ENCODE assay signal across 18 mouse cellular contexts in the genomic region with DNA sequence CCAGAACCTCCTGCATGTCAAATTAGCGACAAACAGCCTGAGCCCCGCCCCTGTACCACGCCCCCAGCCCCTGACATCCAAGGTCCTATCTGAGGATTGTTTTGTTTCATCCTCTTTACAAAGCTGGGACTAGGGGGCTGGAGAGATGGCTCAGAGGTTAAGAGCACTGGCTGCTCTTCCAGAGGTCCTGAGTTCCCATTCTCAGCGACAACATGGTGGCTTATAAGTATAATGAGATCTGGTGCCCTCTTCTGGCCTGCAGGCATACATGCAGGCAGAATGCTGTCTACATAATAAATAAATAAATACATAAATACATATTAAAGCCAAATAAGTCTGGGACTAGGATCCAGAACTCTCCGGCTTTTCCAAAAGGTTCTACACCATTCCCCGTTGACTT. TPM values are rescaled to one million over a fixed set of nuclear protein-coding genes. Genes with fewer than 3 reads are reported as not detected.
A peak's percentile ranks its signal among the peaks of the same experiment; 100 is the strongest.
DNase-seq lines count a peak whose midpoint lies in the region; ATAC-seq and TF ChIP-seq lines count a peak whose summit lies in the region.
"Had no signal": no experiment of that assay in that cellular context is flagged by ENCODE, and none has a peak within 500 bp of the region (broad histone marks: within the 10 kb centered on the region; RNA-seq: fewer than 3 reads in every experiment).

No protein-coding gene starts in this region.

- no peaks in the 10 kb centered on the region for H3K9me3 ChIP-seq in kidney, postnatal 0 days (replicated peaks; ENCODE audit: low read length)
- no peaks in the 10 kb centered on the region for H3K9me3 ChIP-seq in midbrain, postnatal 0 days (ENCODE audit: low read length)
- H3K9me3 ChIP-seq in midbrain, embryonic 10.5 days (replicated peaks): no peaks in the 10 kb centered on the region
- H3K9me3 ChIP-seq: hindbrain, embryonic 13.5 days; liver, embryonic 12.5 days had no signal

- no peak for ATAC-seq in kidney, postnatal 0 days (replicated peaks; ENCODE audit: low FRiP score, low read depth)
- ATAC-seq in midbrain, postnatal 0 days (ENCODE audit: low FRiP score): no peak
- ATAC-seq: liver, embryonic 12.5 days had no signal

- no peaks in the 10 kb centered on the region for H3K4me1 ChIP-seq in kidney, postnatal 0 days (replicated peaks; ENCODE audit: insufficient read depth, low read length)
- no peaks in the 10 kb centered on the region for H3K4me1 ChIP-seq in midbrain, postnatal 0 days (ENCODE audit: insufficient read depth, low read length)
- H3K4me1 ChIP-seq in midbrain, embryonic 10.5 days: no peaks in the 10 kb centered on the region
- H3K4me1 ChIP-seq: hindbrain, embryonic 13.5 days; liver, embryonic 12.5 days had no signal

- no peak overlapping the region for H3K4me3 ChIP-seq in kidney, postnatal 0 days (replicated peaks; ENCODE audit: low read depth, low read length)
- H3K4me3 ChIP-seq in midbrain, postnatal 0 days (ENCODE audit: low read depth, low read length): no peak overlapping the region
- H3K4me3 ChIP-seq in midbrain, embryonic 10.5 days: no peak overlapping the region
- H3K4me3 ChIP-seq: hindbrain, embryonic 13.5 days; liver, embryonic 12.5 days had no signal

- no peak overlapping the region for H3K9ac ChIP-seq in kidney, postnatal 0 days (ENCODE audit: low read depth, low read length)
- H3K9ac ChIP-seq in midbrain, postnatal 0 days (replicated peaks; ENCODE audit: low read length, poor library complexity, severe bottlenecking): no peak overlapping the region
- H3K9ac ChIP-seq: hindbrain, embryonic 13.5 days; liver, embryonic 12.5 days had no signal

- no peaks in the 10 kb centered on the region for H3K27me3 ChIP-seq in kidney, postnatal 0 days (ENCODE audit: insufficient read depth, low read length)
- no peaks in the 10 kb centered on the region for H3K27me3 ChIP-seq in midbrain, postnatal 0 days (ENCODE audit: insufficient read depth, low read length)
- H3K27me3 ChIP-seq in midbrain, embryonic 10.5 days (ENCODE audit: low read depth, poor library complexity, severe bottlenecking): no peaks in the 10 kb centered on the region
- H3K27me3 ChIP-seq: hindbrain, embryonic 13.5 days; liver, embryonic 12.5 days had no signal

- 77% methylated on average over 6 of the region's 6 CpGs for WGBS in kidney, postnatal 0 days
- WGBS in midbrain, postnatal 0 days: 91% methylated on average over 6 of the region's 6 CpGs
- WGBS in midbrain, embryonic 10.5 days: 90% methylated on average over 6 of the region's 6 CpGs

- H3K36me3 ChIP-seq in kidney, postnatal 0 days (ENCODE audit: insufficient read depth, low read length): peaks cover 43% of the 10 kb centered on the region
- H3K36me3 ChIP-seq in midbrain, postnatal 0 days (ENCODE audit: insufficient read depth, low read length): peaks cover 45% of the 10 kb centered on the region
- peaks cover 95% of the 10 kb centered on the region for H3K36me3 ChIP-seq in midbrain, embryonic 10.5 days

- H3K4me2 ChIP-seq in kidney, postnatal 0 days (ENCODE audit: low read length): no peak overlapping the region
- H3K4me2 ChIP-seq in midbrain, postnatal 0 days (ENCODE audit: low read depth, low read length, poor library complexity, severe bottlenecking): no peak overlapping the region
- H3K4me2 ChIP-seq: hindbrain, embryonic 13.5 days; liver, embryonic 12.5 days had no signal

- peak; percentile 56 for TF ChIP-seq CTCF in kidney, postnatal 0 days (IDR thresholded peaks at IDR 0.05; ENCODE audit: low read depth)
- peak; percentile 53 for TF ChIP-seq CTCF in midbrain, postnatal 0 days (IDR thresholded peaks at IDR 0.05)

- no peak overlapping the region for H3K27ac ChIP-seq in kidney, postnatal 0 days
- H3K27ac ChIP-seq in midbrain, postnatal 0 days (ENCODE audit: low read depth, low read length): no peak overlapping the region
- H3K27ac ChIP-seq in midbrain, embryonic 10.5 days (replicated peaks): no peak overlapping the region
- H3K27ac ChIP-seq: hindbrain, embryonic 13.5 days; liver, embryonic 12.5 days had no signal

- peak; percentile 22 for DNase-seq in embryo, embryonic 10 days (ENCODE audit: low spot score)
- no peak for DNase-seq in embryo, embryonic 9.5 days (ENCODE audit: extremely low spot score)
- DNase-seq in kidney, postnatal 0 days (ENCODE audit: low spot score): peak; percentile 8
- no peak for DNase-seq in kidney, postnatal 14 days
- DNase-seq in midbrain, postnatal 0 days (ENCODE audit: low spot score): no peak
- no peak for DNase-seq in midbrain, embryonic 10.5 days (ENCODE audit: low spot score)
- DNase-seq in thymus, postnatal 36 days: no peak
- no peak for DNase-seq in T-cell, adult 2 months (ENCODE audit: low spot score)
- DNase-seq: adrenal gland, adult 8-10 months; cerebellum, adult 18-20 months; gastrocnemius, postnatal 10 days; kidney, adult 11 months; kidney, postnatal 25 days; layer of hippocampus, postnatal 36 days; left cerebral cortex, postnatal 4 days; lung, postnatal 10 days had no signal

RNA-seq across cellular contexts. Expression of a gene that starts 18.5 kb away (rescaled TPM):
- 20.4 and 22.0 TPM in 2 replicates for polyA plus RNA-seq in kidney, postnatal 0 days (2015; fragmentation: Nextera tagmentation; extraction: Ambion mirVana)
- 37.9 and 57.7 TPM in 2 replicates for total RNA-seq in midbrain, postnatal 0 days (2014; rRNA removed)
- polyA plus RNA-seq in midbrain, postnatal 0 days (2015; fragmentation: Nextera tagmentation; extraction: Ambion mirVana): 33.5 and 34.2 TPM in 2 replicates
- 37.8 and 38.0 TPM in 2 replicates for polyA plus RNA-seq in midbrain, embryonic 10.5 days (2016; fragmentation: Nextera tagmentation; extraction: Ambion mirVana)

Comparison
In these comparisons a context has a peak if more than half of its experiments do, and no peak if none do; other contexts are left out.
1. DNase-seq: peak in embryo, embryonic 10 days (single experiment) and kidney, postnatal 0 days (single experiment); none in embryo, embryonic 9.5 days (single experiment), kidney, postnatal 14 days (single experiment), midbrain, postnatal 0 days (single experiment), midbrain, embryonic 10.5 days (single experiment), thymus, postnatal 36 days (0 of 2) and T-cell, adult 2 months (single experiment).